Comparison of ENCODE assay signal across 20 mouse cellular contexts in the genomic region with DNA sequence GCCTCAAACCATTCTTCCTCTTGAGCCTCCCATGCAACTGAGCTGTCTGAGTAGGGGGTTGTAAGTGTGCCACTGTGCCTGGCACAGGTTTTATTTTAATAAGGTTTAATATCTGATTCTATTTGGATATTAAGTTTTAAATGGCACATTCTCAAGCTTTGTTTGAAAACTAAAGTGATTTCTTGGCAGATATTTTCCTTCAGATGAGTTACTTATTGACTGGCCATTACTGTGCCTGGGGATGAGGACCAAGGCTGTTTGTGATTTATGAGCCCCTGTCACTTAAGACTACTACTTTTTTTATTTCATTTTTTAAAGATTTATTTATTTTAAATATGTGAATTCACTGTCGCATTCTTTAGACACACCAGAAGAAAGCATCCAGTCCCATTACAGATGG. TPM values are rescaled to one million over a fixed set of nuclear protein-coding genes. Genes with fewer than 3 reads are reported as not detected.
DNase-seq lines count a peak whose midpoint lies in the region; ATAC-seq and TF ChIP-seq lines count a peak whose summit lies in the region.
"Had no signal": no experiment of that assay in that cellular context is flagged by ENCODE, and none has a peak within 500 bp of the region (broad histone marks: within the 10 kb centered on the region; RNA-seq: fewer than 3 reads in every experiment).

No protein-coding gene starts in this region.

- no peak for TF ChIP-seq EP300 in heart, adult 2 months (IDR thresholded peaks at IDR 0.05; ENCODE audit: insufficient read depth, low read depth, low read length)

- ATAC-seq in heart, embryonic 11.5 days (replicated peaks; ENCODE audit: insufficient number of reproducible peaks, low FRiP score, low TSS enrichment): no peak
- no peak for ATAC-seq in kidney, postnatal 0 days (replicated peaks; ENCODE audit: low FRiP score, low read depth)
- ATAC-seq: forebrain, embryonic 13.5 days; forebrain, embryonic 16.5 days; hindbrain, postnatal 0 days; inflammation-experienced regulatory T-cells, adult 6 months had no signal

- H3K36me3 ChIP-seq in heart, embryonic 11.5 days (ENCODE audit: control insufficient read depth, insufficient read depth, low read length): no peaks in the 10 kb centered on the region
- peaks cover 3% of the 10 kb centered on the region for H3K36me3 ChIP-seq in heart, adult 2 months (ENCODE audit: control insufficient read depth, insufficient read depth, low read length)
- H3K36me3 ChIP-seq in kidney, adult 2 months (ENCODE audit: control insufficient read depth, insufficient read depth, low read length): no peaks in the 10 kb centered on the region
- no peaks in the 10 kb centered on the region for H3K36me3 ChIP-seq in kidney, postnatal 0 days (ENCODE audit: insufficient read depth, low read length)
- no peaks in the 10 kb centered on the region for H3K36me3 ChIP-seq in myocyte (ENCODE audit: control insufficient read depth, insufficient read depth)

- H3K4me3 ChIP-seq in heart, embryonic 11.5 days (ENCODE audit: low read depth, low read length): no peak overlapping the region
- no peak overlapping the region for H3K4me3 ChIP-seq in heart, adult 2 months
- H3K4me3 ChIP-seq in kidney, adult 2 months (ENCODE audit: insufficient read depth, low read depth, low read length): no peak overlapping the region
- H3K4me3 ChIP-seq in kidney, postnatal 0 days (replicated peaks; ENCODE audit: low read depth, low read length): no peak overlapping the region
- H3K4me3 ChIP-seq in myocyte: no peak overlapping the region
- H3K4me3 ChIP-seq: forebrain, embryonic 10.5 days; forebrain, embryonic 13.5 days had no signal

- H3K4me1 ChIP-seq in heart, embryonic 11.5 days (ENCODE audit: control insufficient read depth, insufficient read depth, low read length): peaks cover 35% of the 10 kb centered on the region
- H3K4me1 ChIP-seq in heart, adult 2 months (ENCODE audit: control insufficient read depth, insufficient read depth, low read length): peaks cover 10% of the 10 kb centered on the region
- peaks cover 25% of the 10 kb centered on the region; the same call in 1 of the 2 replicates for H3K4me1 ChIP-seq in kidney, adult 2 months (ENCODE audit: control insufficient read depth, insufficient read depth, low read length)
- H3K4me1 ChIP-seq in kidney, postnatal 0 days (replicated peaks; ENCODE audit: insufficient read depth, low read length): peaks cover 18% of the 10 kb centered on the region

- DNase-seq in heart, adult 2 months: no peak
- DNase-seq in kidney, adult 2 months: peak; percentile 64
- DNase-seq in kidney, postnatal 10 days: no peak
- DNase-seq in kidney, postnatal 0 days (ENCODE audit: low spot score): no peak
- no peak for DNase-seq in kidney, adult 11 months
- DNase-seq: cerebellum, adult 9-10 months; gastrocnemius, postnatal 25 days; heart, postnatal 10 days; heart, postnatal 36 days had no signal

- WGBS in heart, embryonic 11.5 days (ENCODE audit: insufficient replicate concordance): 88% methylated on average over 1 of the region's 1 CpGs
- 91% methylated on average over 1 of the region's 1 CpGs for WGBS in heart, adult 2 months
- WGBS in kidney, adult 2 months: 59% methylated on average over 1 of the region's 1 CpGs
- WGBS in kidney, postnatal 0 days: 84% methylated on average over 1 of the region's 1 CpGs

- TF ChIP-seq POLR2A in heart, adult 2 months (IDR thresholded peaks at IDR 0.05; ENCODE audit: insufficient read depth, low read depth, low read length): no peak
- TF ChIP-seq POLR2A in kidney, adult 2 months (IDR thresholded peaks at IDR 0.05; ENCODE audit: low read depth, low read length): no peak
- no peak for TF ChIP-seq POLR2A in myocyte (IDR thresholded peaks at IDR 0.05; ENCODE audit: insufficient read length, low read depth)

- no peaks in the 10 kb centered on the region for H3K27me3 ChIP-seq in heart, embryonic 11.5 days (ENCODE audit: control insufficient read depth, insufficient read depth, low read length)
- H3K27me3 ChIP-seq in heart, adult 2 months (ENCODE audit: control insufficient read depth, insufficient read depth, low read length): no peaks in the 10 kb centered on the region
- H3K27me3 ChIP-seq in kidney, adult 2 months (replicated peaks; ENCODE audit: control insufficient read depth, insufficient read depth, low read length): no peaks in the 10 kb centered on the region
- H3K27me3 ChIP-seq in kidney, postnatal 0 days (ENCODE audit: insufficient read depth, low read length): no peaks in the 10 kb centered on the region
- no peaks in the 10 kb centered on the region for H3K27me3 ChIP-seq in myocyte (ENCODE audit: control insufficient read depth, insufficient read depth, insufficient read length)
- H3K27me3 ChIP-seq: CH12.LX; forebrain, embryonic 13.5 days; Patski had no signal

- no peak overlapping the region for H3K9ac ChIP-seq in heart, embryonic 11.5 days (ENCODE audit: low read depth, low read length)
- H3K9ac ChIP-seq in heart, adult 2 months (ENCODE audit: low read depth, low read length): no peak overlapping the region
- H3K9ac ChIP-seq in kidney, postnatal 0 days (ENCODE audit: low read depth, low read length): no peak overlapping the region
- H3K9ac ChIP-seq: forebrain, embryonic 13.5 days; hindbrain, embryonic 14.5 days had no signal

- no peaks in the 10 kb centered on the region for H3K9me3 ChIP-seq in heart, embryonic 11.5 days (replicated peaks; ENCODE audit: control insufficient read depth, low read length)
- H3K9me3 ChIP-seq in kidney, postnatal 0 days (replicated peaks; ENCODE audit: low read length): no peaks in the 10 kb centered on the region
- H3K9me3 ChIP-seq: forebrain, embryonic 10.5 days; forebrain, embryonic 13.5 days; G1E had no signal

- 0 out of 2 replicates have a peak overlapping the region, but pooled peaks have one; percentile 0 for H3K27ac ChIP-seq in heart, embryonic 11.5 days (ENCODE audit: low read depth, low read length)
- no peak overlapping the region for H3K27ac ChIP-seq in heart, adult 2 months
- 0 out of 2 replicates have a peak overlapping the region, but pooled peaks have one; percentile 48 for H3K27ac ChIP-seq in kidney, adult 2 months (ENCODE audit: insufficient read depth, low read depth, low read length)
- H3K27ac ChIP-seq in kidney, postnatal 0 days: 0 out of 2 replicates have a peak overlapping the region, but pooled peaks have one; percentile 26
- H3K27ac ChIP-seq: forebrain, embryonic 10.5 days; forebrain, embryonic 13.5 days; hindbrain, embryonic 14.5 days; hindbrain, postnatal 0 days had no signal

- H3K4me2 ChIP-seq in heart, embryonic 11.5 days: no peak overlapping the region
- H3K4me2 ChIP-seq in kidney, postnatal 0 days (ENCODE audit: low read length): no peak overlapping the region
- peak overlapping the region; percentile 46 for H3K4me2 ChIP-seq in myocyte (ENCODE audit: low read depth)
- H3K4me2 ChIP-seq: forebrain, embryonic 13.5 days; hindbrain, embryonic 14.5 days had no signal

- intact Hi-C loops in heart, adult 2 months (cut with DNase I): loop anchor here (5.0 kb wide), 2 partner anchors 57 to 88 kb away; partner anchors contain the start of gene U2af1

- TF ChIP-seq CTCF in heart, adult 2 months (IDR thresholded peaks at IDR 0.05): no peak
- no peak for TF ChIP-seq CTCF in kidney, adult 2 months (conservative IDR thresholded peaks at IDR 0.05; ENCODE audit: insufficient read depth, insufficient read length, low read depth, low read length)
- TF ChIP-seq CTCF in kidney, postnatal 0 days (IDR thresholded peaks at IDR 0.05; ENCODE audit: low read depth): no peak

- peaks cover 10% of the 10 kb centered on the region for H3K79me2 ChIP-seq in heart, adult 2 months (replicated peaks; ENCODE audit: control insufficient read depth, insufficient read depth, low read length)
- peaks cover 48% of the 10 kb centered on the region for H3K79me2 ChIP-seq in myocyte (ENCODE audit: control insufficient read depth, insufficient read depth)

- no peak overlapping the region for H3ac ChIP-seq in myocyte (ENCODE audit: control insufficient read depth, insufficient read length)

TF ChIP-seq in myocyte, 11 proteins besides CTCF, POLR2A, EP300 and RAD21:
- TF ChIP-seq MYOG (IDR thresholded peaks at IDR 0.05; ENCODE audit: control insufficient read depth in 1 of 3, insufficient read depth in 1 of 3, insufficient read length in 2 of 3, low read depth in 2 of 3) (no peak), TCF12 (IDR thresholded peaks at IDR 0.05; ENCODE audit: insufficient read depth, poor library complexity, severe bottlenecking) (no peak), SRF (IDR thresholded peaks at IDR 0.05; ENCODE audit: control insufficient read depth, insufficient read length, low read depth) (no peak), REST (IDR thresholded peaks at IDR 0.05; ENCODE audit: insufficient read depth, insufficient read length) (no peak), POLR2AphosphoS2 (IDR thresholded peaks at IDR 0.05; ENCODE audit: insufficient read length, low read depth) (no peak), MAX (IDR thresholded peaks at IDR 0.05; ENCODE audit: low read depth) (no peak), E2F4 (IDR thresholded peaks at IDR 0.05; ENCODE audit: insufficient read depth) (no peak)

RNA-seq across cellular contexts. Expression of gene Pknox1, which starts 5.2 kb away (rescaled TPM):
- polyA plus RNA-seq in heart, embryonic 11.5 days (2014; fragmentation: Nextera tagmentation; extraction: Ambion mirVana): 19.8 and 20.4 TPM in 2 replicates
- 10 to 100 TPM in 1 of 2 experiments, 1 to 10 TPM in 1; 9.3 to 13.1 TPM for total RNA-seq in heart, adult 2 months (2021)
- 6.8 and 16.4 TPM in 2 replicates for polyA plus RNA-seq in heart, adult 2 months (2012; rRNA removed)
- polyA plus RNA-seq in kidney, adult 2 months (2012; rRNA removed): 19.2 and 19.9 TPM in 2 replicates
- polyA plus RNA-seq in kidney, postnatal 0 days (2015; fragmentation: Nextera tagmentation; extraction: Ambion mirVana): 21.5 and 24.6 TPM in 2 replicates
- polyA plus RNA-seq in myocyte (2012; fragmentation: generic; extraction: Trizol): 15.3 TPM

RNA-seq across cellular contexts. Expression of gene Ndufv3, which starts 49.8 kb away (rescaled TPM):
- polyA plus RNA-seq in heart, embryonic 11.5 days (2014; fragmentation: Nextera tagmentation; extraction: Ambion mirVana): 528 and 531 TPM in 2 replicates
- total RNA-seq in heart, adult 2 months (2021): 1,000 to 10,000 TPM; 1,326 to 1,509 TPM
- polyA plus RNA-seq in heart, adult 2 months (2012; rRNA removed): 764 and 972 TPM in 2 replicates
- polyA plus RNA-seq in kidney, adult 2 months (2012; rRNA removed): 387 and 475 TPM in 2 replicates
- polyA plus RNA-seq in kidney, postnatal 0 days (2015; fragmentation: Nextera tagmentation; extraction: Ambion mirVana): 353 and 364 TPM in 2 replicates
- 469 TPM for polyA plus RNA-seq in myocyte (2012; fragmentation: generic; extraction: Trizol)

RNA-seq across cellular contexts. Expression of gene Wdr4, which starts 50.0 kb away (rescaled TPM):
- polyA plus RNA-seq in heart, embryonic 11.5 days (2014; fragmentation: Nextera tagmentation; extraction: Ambion mirVana): 20.5 and 22.2 TPM in 2 replicates
- total RNA-seq in heart, adult 2 months (2021): 1 to 10 TPM; 5.2 to 5.6 TPM
- polyA plus RNA-seq in heart, adult 2 months (2012; rRNA removed): 9.8 and 9.9 TPM in 2 replicates
- polyA plus RNA-seq in kidney, adult 2 months (2012; rRNA removed): 28.3 and 29.6 TPM in 2 replicates
- polyA plus RNA-seq in kidney, postnatal 0 days (2015; fragmentation: Nextera tagmentation; extraction: Ambion mirVana): 25.9 and 28.8 TPM in 2 replicates
- polyA plus RNA-seq in myocyte (2012; fragmentation: generic; extraction: Trizol): 26.1 TPM
